Mouse (Mus musculus) lung, postnatal 10 days (tissue): ENCODE data around the gene Rpain.

ENCODE experiments used
- DNase-seq: peaks from one replicate; pipeline ENCODE4 v3.0.0; 2021

Rpain gene

DNA sequence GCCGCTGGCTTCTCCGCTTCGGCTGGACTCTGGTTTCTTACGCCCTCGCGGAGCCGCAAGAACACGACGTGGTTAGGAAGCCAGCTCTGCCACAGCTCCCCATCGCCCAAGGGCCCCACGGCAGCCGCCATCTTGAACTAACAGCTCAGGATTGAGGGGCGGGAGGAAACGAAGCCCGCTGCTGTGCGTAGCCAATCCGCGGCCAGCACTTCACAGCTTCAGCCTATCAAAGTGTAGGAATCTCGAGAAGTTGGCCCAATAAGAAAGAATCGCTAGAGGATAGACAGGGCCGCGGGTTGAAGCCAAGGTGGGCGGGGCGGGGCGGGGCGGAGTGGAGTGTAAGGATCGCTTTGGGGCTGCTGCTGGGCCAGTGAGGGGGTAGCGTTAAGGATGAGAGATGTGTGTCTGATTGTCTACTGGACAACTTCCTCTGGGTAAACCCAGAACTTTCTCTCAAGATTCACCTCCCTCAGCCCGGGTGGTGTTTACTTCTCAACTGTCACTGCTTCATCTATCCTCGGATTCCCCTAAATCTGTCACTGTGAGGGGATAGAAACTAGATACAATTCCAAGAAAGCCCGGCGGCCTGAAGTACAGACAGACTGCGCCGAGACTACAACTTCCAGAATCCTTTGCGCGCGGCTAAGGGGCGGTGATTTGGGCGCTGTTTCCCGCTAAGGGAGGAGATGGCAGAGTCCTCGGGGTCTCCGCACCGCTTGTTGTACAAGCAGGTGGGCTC is at the start of gene Rpain, which contains the start of gene Nup88:
Rpain (plus strand) TSS at position 393 of the 739 bp plus-strand sequence.
Nup88 (minus strand) TSS at position 153 of the 739 bp plus-strand sequence.
- peak; percentile 96 for DNase-seq

DNA sequence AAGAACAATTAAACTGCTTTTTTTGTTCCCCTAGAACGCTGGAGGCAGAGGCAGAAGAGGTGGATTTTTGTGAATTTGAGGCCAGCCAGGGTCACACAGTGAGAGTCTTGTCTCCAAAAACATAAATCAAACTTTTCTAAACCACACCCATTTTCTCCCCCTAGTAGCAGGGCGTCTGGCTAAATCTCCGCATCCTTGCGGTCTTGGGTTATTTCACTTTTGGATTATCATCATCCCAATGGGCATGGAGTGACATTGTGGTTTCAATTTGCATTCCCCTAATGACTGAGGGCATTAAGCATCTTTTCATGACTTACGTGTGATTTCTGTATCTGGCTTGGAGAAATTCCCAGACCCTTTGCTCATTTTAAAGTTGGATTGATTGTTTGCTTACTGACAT is 38.6 kb upstream of the Rpain start:
- DNase-seq, result no peak

DNA sequence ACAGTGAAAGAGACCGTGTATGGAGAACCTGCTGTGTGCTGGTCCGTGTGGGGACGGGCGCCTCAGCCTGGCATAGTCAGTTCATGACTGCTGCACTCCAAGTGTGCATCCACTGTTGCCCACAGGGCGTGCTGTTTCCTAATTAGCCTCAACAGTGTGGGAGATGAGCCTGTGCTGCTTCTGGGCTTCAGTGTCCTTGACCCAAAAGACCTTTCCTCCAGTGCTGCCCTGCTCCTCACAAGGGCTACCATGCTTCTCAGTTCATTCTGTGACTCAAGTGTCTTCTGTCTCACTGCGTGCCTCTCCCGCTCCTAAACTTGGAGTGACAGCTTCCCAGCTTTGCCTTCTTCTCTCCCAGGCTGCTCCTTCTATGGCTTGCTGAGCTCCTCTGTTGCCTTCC is 34.7 kb upstream of the Rpain start:
- no peak for DNase-seq

DNA sequence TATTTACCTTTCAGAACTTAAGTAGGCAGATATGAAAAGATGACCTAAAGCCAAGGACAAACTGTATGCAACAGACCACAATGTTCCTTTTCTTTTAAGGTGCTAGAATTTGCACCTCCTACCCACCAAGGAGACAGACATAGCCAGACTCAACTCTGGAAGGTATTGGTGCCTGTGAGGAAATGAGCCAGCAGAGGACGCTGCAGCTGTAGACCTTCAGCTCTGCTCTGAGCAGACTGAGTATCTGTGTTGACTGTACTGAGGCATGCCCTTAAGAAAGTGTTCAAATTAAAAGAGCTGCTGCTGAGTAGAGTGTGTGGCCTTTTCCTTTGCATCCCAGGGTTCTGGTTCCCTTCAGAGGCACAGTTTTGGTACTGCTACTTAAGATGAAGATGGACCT is 27.4 kb upstream of the Rpain start:
- DNase-seq, result no peak

DNA sequence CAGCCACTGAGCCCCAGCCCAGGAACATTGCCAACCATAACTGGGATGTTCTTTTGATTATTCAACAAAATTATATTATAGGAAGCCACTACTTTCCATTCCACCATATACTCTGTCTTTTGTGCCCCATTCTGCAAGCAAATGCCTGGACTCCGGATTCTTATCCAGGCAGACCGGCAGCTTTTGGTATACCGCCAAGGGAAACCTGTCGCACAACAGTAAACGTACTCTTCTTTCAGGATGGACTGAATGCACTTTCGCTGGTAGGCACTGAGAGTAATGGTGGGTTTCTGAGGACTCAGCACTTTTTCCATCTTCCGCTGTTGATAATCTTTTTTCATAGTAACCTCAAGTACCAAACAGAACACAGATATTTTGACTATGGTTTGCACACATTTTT is 26.4 kb upstream of the Rpain start:
- no peak for DNase-seq

DNA sequence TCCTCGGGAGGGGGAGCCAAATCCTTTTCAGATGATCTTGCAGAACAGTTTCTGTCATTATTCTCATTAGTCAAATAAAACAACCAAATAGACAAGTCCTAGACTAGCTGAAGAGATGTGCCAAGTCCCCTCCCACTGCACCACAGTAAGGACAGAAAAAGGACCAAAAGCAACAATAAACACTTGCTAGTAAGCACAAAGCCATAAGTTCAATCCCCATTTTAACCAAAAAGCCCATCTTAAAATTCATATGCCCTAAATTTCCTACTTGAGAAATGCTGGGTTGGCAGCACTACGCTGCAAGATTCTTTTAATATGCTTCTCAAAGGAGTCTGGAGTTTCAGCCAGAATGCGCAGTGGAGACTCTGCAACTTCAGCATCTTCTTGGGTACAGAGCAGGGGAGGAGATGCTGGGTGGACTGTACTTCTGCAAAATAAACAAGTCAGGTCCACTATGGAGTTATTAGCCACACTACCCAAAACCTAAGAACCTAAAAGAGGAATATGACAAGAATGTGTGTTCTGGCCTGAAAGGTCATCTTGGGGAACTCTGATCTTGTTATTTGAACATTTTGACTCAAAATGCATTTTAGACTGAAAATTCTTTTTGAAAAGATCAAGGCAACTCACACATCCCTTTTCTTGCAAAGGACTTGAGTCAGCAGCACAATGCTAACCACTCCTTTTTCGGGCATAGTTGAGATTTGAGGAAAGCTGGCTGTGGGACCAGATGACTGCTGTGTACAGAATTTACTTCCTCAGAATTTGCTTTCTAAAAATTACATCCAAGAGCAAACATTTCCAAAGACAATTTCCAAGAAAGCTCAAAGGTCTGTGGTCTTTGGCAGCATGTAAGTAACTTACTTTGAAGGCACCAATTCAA is 24.8 kb upstream of the Rpain start:
- no peak for DNase-seq

DNA sequence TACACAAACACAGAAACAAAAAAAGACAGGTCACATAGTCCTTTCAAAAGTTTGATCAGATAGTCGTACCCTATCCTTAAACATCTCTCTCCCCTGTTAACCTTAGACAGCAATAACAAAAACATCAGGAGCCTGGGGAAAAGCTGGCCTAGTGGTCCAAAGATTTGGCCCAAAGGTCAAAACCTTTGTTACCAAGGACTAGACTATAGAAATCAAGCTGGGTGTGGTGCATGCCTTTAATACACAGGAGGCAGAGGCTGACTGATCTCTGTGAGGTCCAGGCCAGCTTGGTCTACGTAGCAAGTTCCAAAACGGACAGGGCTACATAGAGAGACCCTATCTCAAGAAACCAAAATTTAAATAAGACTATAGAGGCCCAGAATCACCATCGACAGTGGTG is 15.3 kb upstream of the Rpain start:
- no peak for DNase-seq

DNA sequence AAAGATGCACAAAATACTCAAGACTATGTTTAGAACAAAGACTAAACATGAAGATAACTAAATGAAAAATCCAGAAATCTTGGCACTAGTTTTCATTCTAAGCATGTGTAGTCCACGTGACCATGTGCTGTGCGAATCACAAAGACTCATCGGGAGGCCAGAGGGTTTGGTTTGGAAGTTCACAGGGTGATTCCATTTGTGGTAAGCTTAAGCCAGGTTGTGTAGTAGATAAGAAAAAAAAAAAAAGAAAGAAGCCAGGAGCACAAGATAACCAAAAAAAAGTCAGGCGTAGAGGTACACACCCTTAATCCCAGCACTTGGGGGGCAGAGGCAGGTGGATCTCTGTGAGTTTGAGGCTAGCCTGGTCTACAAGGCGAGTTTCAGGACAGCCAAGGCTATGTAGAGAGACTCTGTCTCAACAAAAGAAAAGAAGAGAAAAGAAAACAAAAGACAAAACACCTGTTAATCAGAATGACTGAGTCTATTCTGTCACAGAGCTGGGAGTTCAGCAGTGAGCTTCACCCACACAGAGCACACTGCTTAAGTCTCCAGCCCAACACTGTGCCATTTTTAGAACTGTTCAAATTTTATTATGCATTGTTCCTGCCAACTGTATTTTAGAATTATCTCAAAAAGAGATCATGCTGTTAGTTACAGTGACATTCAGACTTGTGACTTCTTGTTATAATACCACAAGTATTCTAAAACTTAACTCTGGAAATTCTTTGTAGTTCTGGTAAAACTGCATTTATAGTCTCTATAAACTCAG is 9.0 kb upstream of the Rpain start:
- no peak for DNase-seq

DNA sequence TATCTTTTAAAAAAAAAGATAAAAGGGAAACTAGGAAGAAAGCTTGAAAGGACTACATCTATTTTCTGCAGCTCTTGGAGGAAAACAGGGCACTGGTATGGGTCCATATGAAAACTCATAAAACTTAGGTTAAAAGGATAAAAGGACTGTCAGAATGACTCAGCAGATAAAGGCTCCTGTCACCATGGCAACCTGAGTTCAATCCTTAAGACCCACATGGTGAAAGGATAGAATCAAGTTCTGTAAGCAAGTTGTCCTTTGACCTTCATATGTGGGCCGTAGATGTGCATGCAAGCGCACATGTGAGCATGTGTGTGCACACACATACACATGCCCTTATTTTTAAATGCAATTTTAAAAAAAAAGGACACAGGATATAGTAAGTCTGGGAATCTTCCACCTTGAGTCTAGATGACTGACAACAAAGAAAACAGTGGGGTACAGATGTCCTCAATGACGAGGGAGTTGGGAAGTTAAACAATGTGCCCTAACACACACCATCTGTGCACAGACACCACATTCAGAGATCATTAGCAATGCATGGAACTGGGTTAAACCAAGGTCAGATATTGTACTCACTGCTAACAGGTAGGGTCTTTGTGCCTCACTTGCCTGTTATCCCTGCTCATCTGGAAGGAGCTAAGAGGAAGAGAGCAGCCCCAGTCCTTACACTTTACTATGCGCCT is 5.6 kb upstream of the Rpain start:
- no peak for DNase-seq

DNA sequence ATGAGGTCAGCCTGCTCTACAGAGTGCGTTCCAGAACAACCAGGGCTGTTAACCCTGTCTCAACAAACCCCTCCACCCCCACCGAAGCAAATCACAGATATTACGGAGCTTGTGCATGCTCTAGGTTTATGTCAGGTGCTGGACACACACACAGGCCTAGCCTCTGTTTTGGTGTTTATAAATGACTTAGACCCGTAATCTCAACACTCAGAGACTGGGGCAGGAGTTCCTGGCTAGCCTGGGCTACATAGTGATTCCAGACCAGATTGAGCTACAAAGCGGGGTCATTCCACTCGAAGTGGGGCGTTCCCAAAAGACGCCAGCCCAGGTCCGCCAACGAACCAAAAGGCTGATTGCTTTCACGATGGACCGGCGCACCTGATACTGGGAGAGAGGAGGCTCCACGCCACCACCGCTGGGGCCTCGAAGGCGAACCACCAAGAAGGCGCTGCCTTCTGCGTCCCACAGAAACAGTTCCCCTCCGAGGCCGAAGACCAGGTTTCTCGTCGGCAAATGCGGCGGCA is 680 bp upstream of the Rpain start:
- DNase-seq, result no peak

DNA sequence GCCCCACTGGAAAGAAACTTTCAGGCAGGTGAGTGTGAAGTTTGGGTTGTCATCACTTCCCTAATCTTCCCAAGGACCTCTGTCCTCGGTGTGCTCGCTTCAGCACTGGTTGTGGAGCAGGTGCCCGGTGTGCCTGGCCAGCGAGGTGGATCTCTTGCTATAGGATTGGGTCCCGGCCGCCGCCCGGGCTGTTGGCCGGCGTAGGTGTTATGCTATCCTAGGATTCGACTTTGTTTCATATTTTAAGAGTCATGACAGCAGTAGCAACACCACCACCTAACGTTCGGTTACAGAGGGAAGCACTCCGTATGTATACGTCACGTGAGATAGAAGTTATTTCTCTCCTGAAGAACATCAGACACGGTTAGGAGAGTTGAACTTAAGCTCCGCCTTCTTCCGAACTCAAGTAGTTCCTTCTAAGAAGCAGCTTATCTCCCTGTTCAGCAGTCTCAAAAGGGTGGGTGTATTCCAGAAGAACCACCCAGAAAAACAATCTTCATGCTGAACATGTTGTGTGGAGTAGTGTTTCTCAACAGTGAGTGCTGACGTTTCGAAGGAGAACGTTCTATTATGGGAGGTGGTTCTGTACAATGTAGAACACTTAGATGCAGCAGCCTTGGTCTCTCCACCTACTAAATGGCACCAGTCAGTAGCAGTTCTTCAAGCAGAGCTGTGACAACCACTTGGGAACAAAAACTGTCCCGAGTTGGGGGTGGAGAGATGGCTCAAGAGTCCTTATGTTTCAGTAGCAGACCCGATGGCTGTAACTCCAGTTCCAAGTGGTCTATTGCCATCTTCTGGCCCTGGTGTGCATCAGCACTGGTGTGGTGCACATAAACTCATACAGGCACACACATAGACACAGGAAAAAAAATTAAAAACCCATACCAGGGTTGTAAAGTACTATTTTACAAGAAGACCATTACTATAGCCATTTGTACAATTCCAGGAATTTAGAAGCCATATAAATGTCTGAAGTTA is 837 bp downstream of the Rpain start:
- peak; percentile 36 for DNase-seq

DNA sequence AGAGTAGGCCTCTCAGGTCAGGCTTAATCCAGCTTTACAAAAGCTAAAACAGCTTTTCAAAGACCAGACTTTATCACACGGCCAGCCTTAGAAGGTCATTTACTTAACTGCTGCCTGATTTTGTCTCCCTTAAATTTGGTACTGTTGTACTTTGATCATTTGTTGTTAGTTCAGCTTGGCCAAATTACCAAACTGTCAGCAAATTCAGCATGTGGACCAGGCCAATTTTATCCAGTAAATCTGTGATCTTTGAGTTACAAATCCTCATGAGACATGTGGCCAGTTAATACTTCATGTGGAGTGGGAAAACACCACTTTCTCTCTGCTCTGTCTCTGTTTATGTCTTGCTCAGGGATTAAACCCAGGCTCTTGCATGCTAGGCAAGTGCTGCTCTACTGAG is 2.6 kb downstream of the Rpain start:
- DNase-seq, result no peak

DNA sequence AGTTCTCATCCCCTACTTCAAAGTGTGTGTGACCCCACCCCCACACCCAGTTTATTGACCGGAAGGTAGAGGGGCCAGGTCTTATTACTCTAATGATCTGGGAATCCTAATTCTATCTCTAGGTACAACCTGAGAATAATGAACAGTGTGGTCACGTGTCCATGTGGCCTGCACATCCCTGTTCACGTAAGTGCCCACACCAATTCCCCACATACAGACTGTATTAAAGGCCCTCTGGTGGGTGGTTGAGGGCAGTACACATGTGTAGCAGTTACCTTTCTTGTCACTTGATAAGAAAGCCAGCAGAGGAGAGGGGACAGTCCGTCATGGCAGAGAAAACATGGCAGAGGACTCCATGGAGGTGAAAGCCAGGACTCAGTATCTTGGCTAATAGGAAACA is 3.9 kb downstream of the Rpain start:
- DNase-seq, result peak; percentile 19

DNA sequence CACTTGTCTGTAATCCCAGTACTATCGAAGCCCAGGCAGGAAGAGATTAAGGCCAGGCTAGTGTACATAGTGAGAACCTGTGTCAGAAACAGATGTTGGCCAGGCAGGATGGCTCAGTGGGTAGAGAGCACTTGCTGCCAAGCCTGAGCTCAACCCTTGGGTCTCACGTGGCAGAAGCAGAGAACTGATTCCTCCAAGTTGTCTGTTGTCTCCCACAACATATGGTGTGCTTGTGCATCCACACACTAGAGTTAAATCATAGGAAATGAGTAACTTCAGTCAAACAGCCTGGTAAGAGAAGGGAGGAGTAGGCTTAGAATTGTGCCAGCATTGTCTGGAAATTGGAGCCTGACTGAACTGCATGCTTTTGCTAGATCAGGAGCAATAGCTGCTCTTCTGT is 5.2 kb downstream of the Rpain start:
- DNase-seq, result no peak

DNA sequence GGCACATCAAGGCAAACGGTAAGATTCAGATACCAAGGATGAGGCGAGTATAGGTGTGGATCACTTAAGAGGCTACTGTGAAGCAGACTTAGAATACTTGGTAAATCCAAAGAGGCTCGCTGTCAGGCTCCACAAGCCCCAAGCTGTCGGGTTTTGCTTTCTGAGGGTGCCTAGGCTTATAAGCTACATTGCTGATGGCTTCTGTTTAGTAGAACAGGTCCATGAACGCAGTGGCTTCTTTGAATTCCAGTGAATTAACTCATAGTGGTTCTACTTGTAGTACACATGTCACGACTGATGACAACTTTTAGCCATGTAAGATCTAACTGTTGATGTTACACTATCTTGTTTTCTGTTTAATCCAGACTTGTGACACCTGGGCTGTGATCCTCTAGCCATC is 7.3 kb downstream of the Rpain start:
- no peak for DNase-seq

DNA sequence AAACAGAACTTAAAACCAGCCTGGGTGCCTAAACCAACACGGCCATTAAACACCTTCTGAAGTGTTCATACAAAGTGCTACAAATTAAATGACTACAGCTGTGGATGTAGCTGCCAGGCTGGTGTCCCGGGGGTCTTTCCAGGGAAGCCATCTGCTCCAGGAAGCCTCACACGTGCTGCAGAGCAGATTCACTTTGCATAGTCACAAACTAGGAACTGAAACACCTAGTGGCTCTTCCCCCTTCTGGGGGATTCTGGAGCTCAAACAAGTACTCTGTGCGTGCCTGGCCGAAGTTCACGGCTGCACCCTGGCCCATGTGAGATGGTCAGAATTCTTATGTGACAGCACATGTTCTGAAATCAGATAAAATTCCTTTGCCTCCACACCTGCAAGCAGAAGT is 10.2 kb downstream of the Rpain start:
- DNase-seq, result no peak

DNA sequence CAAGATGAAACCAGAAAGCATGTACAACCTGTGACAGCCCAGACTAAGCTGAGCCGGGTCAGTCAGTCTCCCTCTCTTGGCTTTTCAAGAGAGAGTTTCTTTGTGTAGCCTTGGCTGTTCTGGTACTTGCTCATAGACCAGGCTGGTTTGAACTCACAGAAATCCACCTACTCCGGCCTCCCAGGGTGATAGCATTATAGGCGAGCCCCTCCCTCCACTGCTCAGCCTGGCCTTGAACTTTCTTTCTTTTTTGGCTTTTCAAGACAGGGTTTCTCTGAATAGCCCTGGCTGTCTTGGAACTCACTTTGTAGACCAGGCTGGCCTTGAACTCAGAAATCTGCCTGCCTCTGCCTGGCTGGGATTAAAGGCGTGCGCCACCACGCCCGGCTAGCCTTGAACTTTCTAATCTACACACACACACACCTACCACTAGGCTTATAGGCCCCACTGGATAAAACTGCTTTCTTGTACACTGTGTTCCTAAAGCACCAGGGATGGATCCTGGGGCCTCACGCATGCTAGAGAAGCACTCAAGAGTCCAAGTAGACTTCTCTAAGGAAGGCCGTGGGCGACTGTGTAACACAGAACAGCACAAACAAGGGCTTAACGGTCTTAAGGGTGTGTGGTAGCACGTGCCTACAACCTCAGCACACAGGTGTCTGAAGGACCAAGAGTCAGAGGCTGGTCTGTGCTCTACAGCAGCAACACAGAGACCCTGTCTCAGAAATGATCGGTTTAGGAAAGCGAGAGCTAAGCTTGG is 10.9 kb downstream of the Rpain start:
- no peak for DNase-seq

DNA sequence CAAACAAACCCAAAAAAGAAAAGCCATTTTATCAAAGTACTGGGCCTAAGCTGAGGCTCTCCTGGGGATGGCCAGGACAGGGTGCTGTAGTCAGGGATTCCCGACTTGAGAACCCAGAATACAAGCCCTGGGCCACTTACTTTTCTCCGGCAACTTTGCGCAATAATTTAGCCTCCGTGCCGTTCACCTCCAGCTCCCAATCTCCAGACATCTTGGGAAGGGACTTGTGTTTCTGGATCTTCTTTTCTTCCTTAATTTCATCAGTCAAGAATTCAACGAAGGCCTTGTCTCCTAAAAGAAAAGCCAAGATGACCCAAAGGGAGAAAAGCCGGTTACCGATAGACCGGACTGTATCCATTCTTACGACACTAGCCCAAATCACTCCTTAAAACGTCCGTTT is 12.0 kb downstream of the Rpain start:
- DNase-seq, result no peak

DNA sequence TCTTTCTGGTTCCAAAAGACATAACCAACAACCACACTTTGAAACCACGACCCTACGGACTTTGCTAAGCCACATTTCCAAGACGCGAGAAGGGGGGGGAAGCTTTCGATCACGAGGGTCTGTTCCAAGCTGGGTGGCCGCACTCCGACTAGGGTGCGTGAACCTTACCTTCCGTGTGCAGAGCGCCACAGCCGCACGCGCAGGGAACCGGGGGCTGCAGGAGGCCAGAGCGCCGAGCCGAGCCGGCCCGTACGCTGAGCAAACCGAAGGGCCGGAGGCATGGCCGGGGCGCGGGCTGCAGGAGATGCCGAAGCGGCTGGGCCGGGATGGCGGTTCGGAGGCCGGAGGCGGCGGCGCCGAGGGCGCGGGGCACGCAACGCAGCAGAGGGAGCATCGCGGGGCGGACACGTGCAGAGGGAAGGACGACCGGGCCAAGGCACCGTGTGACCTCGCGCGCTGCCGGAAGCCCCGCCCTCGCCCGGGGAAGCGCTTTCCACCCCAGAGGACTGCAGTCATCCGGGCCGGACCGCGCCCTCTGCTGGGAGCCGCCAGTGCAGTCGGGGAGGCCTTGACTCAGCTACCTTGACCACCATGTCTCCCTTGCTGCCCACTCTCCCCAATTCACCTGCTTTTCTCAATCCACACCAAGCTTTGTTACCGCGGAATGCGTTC is 12.7 kb downstream of the Rpain start, which contains the start of gene C1qbp:
C1qbp (minus strand) TSS at position 470 of the 672 bp plus-strand sequence.
- DNase-seq, result peak; percentile 96

DNA sequence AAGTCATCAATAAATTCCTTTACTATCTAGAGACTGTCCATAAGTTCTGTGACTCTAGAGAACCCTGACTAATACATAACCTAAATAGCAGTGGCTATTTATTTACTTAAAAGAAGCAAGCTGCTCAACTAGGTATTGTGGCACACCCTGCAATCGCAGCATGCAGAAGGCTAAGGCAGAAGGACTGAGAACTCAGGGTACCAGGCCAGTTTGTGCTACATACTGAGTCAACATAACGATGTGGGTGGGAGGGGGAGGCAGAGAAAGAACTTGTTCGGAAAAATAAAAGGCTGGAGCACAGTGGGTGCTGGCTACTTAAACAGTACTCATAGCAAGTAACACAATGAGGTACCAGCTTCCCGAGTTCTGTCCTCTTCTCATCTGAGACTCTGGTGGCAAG is 31.2 kb downstream of the Rpain start:
- no peak for DNase-seq
